Mouse (Mus musculus) ES-Bruce4 (cell line): ENCODE results near the gene Krba1. TPM values are rescaled to one million over a fixed set of nuclear protein-coding genes. Genes with fewer than 3 reads are reported as not detected.

Experiments
- H3K27ac ChIP-seq: 2 replicates; pipeline ENCODE4 v1.5.1; 2012; ENCODE audit warnings: low read length, inconsistent platforms; ENCODE audit not compliant: insufficient read depth
- H3K27me3 ChIP-seq: 2 replicates; pipeline ENCODE4 v1.6.1; 2012; ENCODE audit warnings: mild to moderate bottlenecking, low read length, inconsistent platforms; ENCODE audit not compliant: control insufficient read depth, poor library complexity, insufficient read depth, severe bottlenecking
- H3K36me3 ChIP-seq: 2 replicates; pipeline ENCODE4 v1.6.1; 2012; ENCODE audit warnings: inconsistent platforms, mild to moderate bottlenecking, low read length, moderate library complexity; ENCODE audit not compliant: control insufficient read depth, poor library complexity, insufficient read depth, severe bottlenecking
- H3K4me1 ChIP-seq: one replicate; pipeline ENCODE4 v1.8.1; 2011; ENCODE audit warnings: low read length; ENCODE audit not compliant: control insufficient read depth, insufficient read depth
- H3K4me3 ChIP-seq: 2 replicates; pipeline ENCODE4 v1.5.1; 2011; ENCODE audit warnings: low read depth, mild to moderate bottlenecking, low read length
- H3K9ac ChIP-seq: 2 replicates; pipeline ENCODE4 v1.6.1; 2012; ENCODE audit warnings: low read depth, mild to moderate bottlenecking, inconsistent platforms; ENCODE audit not compliant: poor library complexity, severe bottlenecking
- H3K9me3 ChIP-seq: replicated peaks from 2 replicates; pipeline ENCODE4 v1.6.1; 2012; ENCODE audit warnings: mild to moderate bottlenecking, low read length, inconsistent platforms; ENCODE audit not compliant: control insufficient read depth, poor library complexity, insufficient read depth, severe bottlenecking
- CTCF ChIP-seq: IDR thresholded peaks from one replicate; pipeline ENCODE4 v1.8.1; 2011; ENCODE audit warnings: low read depth, low read length
- EP300 ChIP-seq: IDR thresholded peaks from 2 replicates; pipeline ENCODE4 v1.6.1; 2011; ENCODE audit warnings: low read depth, low read length; ENCODE audit not compliant: insufficient read depth
- POLR2A ChIP-seq: IDR thresholded peaks from one replicate; pipeline ENCODE4 v1.8.1; 2011; ENCODE audit warnings: low read length; ENCODE audit not compliant: insufficient read depth
- polyA plus RNA-seq: library from polyadenylated mRNA; stranded (reverse); fragments of >200 nt; gene quantifications from 2 replicates; pipeline ENCODE4 v1.2.4, GENCODE M21; 2011; ENCODE audit warnings: low read depth; ENCODE audit not compliant: missing spikeins, insufficient read depth, insufficient read length

Gene Krba1
- polyA plus RNA-seq, 1 experiment: 17.8 TPM

GRCm38 (mm10) chr6:48416486-48416885 is 21.1 kb downstream of the Krba1 start:
- Histone ChIP-seq H3K4me3 (no peak overlapping the region), H3K27ac (no peak overlapping the region), H3K9ac (no peak overlapping the region), H3K9me3 (no peaks in the 10 kb centered on the region), H3K27me3 (no peaks in the 10 kb centered on the region), H3K4me1 (no peaks in the 10 kb centered on the region), H3K36me3 (peaks cover 17% of the 10 kb centered on the region)
- no peak for TF ChIP-seq EP300
- TF ChIP-seq CTCF: no peak
- no peak for TF ChIP-seq POLR2A

- no peak overlapping the region for H3K9ac ChIP-seq
These were observed 25.3 kb downstream of the Krba1 start for GRCm38 (mm10) chr6:48420647-48421046.

GRCm38 (mm10) chr6:48423336-48423735 is 27.9 kb downstream of the Krba1 start:
- Histone ChIP-seq H3K27me3 (no peaks in the 10 kb centered on the region), H3K4me3 (no peak overlapping the region), H3K9ac (no peak overlapping the region), H3K4me1 (no peaks in the 10 kb centered on the region), H3K9me3 (no peaks in the 10 kb centered on the region), H3K27ac (no peak overlapping the region), H3K36me3 (no peaks in the 10 kb centered on the region)
- TF ChIP-seq POLR2A (no peak), CTCF (no peak), EP300 (no peak)

More at GRCm38 (mm10) chr6:48420647-48421046, 25.3 kb downstream of the Krba1 start:
- TF ChIP-seq POLR2A: no peak
- no peak for TF ChIP-seq EP300
- TF ChIP-seq CTCF: no peak
- no peaks in the 10 kb centered on the region for H3K4me1 ChIP-seq
- H3K9me3 ChIP-seq: no peaks in the 10 kb centered on the region
- no peaks in the 10 kb centered on the region for H3K27me3 ChIP-seq
- no peak overlapping the region for H3K27ac ChIP-seq
- no peaks in the 10 kb centered on the region; the same call in 1 of the 2 replicates for H3K36me3 ChIP-seq
- no peak overlapping the region for H3K4me3 ChIP-seq

- no peaks in the 10 kb centered on the region for H3K9me3 ChIP-seq
- no peaks in the 10 kb centered on the region for H3K4me1 ChIP-seq
- TF ChIP-seq CTCF: no peak
- TF ChIP-seq POLR2A: no peak
- TF ChIP-seq EP300: no peak
- no peaks in the 10 kb centered on the region for H3K27me3 ChIP-seq
- H3K36me3 ChIP-seq: no peaks in the 10 kb centered on the region
- no peak overlapping the region for H3K27ac ChIP-seq
- no peak overlapping the region for H3K9ac ChIP-seq
- no peak overlapping the region for H3K4me3 ChIP-seq
These were observed 28.7 kb downstream of the Krba1 start for GRCm38 (mm10) chr6:48424074-48424473.

GRCm38 (mm10) chr6:48426956-48427355 is 31.6 kb downstream of the Krba1 start:
- H3K36me3 ChIP-seq: no peaks in the 10 kb centered on the region
- no peaks in the 10 kb centered on the region for H3K9me3 ChIP-seq
- no peaks in the 10 kb centered on the region for H3K27me3 ChIP-seq
- H3K4me3 ChIP-seq: no peak overlapping the region
- H3K9ac ChIP-seq: no peak overlapping the region
- no peak overlapping the region for H3K27ac ChIP-seq
- H3K4me1 ChIP-seq: no peaks in the 10 kb centered on the region
- no peak for TF ChIP-seq CTCF
- TF ChIP-seq EP300: no peak
- no peak for TF ChIP-seq POLR2A

GRCm38 (mm10) chr6:48428769-48429557 is 33.6 kb downstream of the Krba1 start:
- Histone ChIP-seq H3K4me3 (no peak overlapping the region), H3K9me3 (no peaks in the 10 kb centered on the region), H3K9ac (no peak overlapping the region), H3K27me3 (no peaks in the 10 kb centered on the region), H3K36me3 (no peaks in the 10 kb centered on the region), H3K27ac (no peak overlapping the region), H3K4me1 (no peaks in the 10 kb centered on the region)
- TF ChIP-seq CTCF (no peak), EP300 (no peak)
